Mouse (Mus musculus) kidney, adult 18-20 months (tissue): ENCODE data around the gene 7530416G11Rik.

Experiments used
- DNase-seq: peaks from one replicate; pipeline ENCODE4 v3.0.0; 2021

Gene 7530416G11Rik

DNA sequence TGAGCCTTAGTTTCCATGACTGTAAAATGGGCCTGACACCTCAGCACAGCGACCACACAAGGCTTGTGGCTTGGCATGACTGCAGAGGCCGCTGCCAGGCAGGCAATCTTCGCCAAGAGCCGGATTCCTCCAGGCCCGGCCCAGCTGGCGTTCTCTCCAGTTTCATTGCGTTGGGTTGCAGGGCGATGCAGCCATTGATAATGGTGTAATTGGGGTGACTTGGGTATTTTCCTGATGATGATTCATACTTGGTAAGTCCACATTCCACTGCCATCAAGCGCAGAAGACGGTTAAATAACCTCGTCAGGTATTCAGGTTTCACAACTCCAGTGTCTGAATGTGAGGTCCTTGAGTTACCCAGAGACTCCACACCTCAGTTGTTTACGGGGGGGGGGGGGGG is 23.7 kb downstream of the 7530416G11Rik start:
- DNase-seq, result no peak

DNA sequence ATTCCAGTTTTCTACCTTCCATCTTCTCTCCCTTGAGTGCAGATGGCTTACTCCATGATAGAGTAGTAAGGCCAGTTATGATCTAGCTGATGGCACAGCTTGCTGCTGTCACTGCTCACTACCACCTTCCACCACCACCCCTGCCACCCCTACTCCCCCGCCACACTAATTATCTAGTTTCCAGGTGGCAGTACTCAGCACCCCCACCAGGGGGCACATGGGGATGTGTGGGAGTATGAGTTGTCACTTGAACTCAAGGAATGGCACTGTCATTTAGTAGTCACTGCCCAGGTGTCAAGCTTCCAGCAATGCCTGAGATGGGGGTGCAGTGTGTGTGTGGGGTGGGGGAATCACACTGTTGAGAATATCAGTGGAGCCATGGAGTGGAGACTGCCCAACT is 25.4 kb downstream of the 7530416G11Rik start:
- DNase-seq, result peak; percentile 80

DNA sequence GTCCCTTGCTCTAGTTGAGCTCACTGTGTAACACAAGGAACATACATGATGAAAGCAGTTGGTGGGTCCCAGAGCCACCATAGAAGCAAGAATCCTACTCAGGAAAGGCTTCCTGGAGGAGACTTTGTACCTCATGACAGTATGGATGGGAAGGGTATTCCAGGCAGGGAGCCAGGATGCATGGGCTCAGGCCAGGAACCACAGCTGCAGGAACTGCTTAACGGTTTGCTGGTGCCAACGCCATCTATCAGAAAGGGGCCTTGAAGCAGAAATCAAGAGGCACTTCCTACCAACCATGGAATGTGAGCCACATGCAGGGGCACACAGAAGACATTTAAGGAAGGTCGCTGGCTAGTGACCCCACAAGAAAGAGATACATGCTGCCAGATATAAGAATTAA is 28.3 kb downstream of the 7530416G11Rik start:
- DNase-seq, result no peak

DNA sequence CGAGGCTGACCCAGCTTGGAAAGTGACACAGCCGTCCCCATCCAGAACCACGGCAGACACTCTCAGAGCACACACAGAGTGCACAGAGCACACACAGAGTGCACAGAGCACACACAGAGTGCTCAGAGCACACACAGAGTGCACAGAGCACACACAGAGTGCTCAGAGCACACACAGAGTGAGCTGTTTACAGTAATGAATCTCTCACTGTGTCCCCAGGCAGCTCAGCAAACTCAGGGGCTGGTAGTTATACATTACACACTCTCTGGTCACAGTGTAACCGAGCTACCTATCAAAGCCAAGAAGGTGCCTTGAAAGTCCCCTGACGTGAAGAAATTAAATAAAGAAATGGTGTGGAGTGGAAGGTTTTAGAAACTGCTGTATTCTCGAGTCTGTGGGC is 33.6 kb downstream of the 7530416G11Rik start:
- peak; percentile 55 for DNase-seq

DNA sequence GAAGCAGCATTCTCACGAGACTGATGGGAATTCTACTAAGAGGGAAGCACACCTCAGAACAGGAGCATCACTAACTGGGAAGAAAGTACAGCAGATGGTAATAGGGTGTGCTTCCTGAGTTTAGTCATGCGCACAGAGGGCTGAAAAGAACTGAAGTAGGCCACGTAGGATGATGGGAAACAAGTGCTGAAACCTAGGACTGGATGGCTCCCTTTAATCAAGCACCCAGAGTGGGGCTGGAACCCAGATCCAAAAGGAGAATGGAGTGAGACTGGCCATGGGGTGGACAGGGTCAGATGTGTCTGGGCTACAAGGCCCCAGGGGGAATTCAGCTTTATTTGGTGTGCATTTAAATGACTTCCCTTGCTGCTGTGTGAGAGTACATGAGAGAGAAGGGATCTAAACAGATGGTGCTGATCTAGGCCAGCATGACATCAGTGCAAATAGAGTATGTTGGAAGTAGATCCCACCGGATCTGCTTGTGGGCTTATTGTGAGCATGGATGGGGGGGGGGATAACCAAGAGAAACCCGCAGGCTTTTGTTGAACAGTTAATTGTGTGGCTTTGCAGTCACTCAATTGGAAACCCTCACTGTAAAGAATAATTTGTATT is 36.5 kb downstream of the 7530416G11Rik start:
- no peak for DNase-seq

DNA sequence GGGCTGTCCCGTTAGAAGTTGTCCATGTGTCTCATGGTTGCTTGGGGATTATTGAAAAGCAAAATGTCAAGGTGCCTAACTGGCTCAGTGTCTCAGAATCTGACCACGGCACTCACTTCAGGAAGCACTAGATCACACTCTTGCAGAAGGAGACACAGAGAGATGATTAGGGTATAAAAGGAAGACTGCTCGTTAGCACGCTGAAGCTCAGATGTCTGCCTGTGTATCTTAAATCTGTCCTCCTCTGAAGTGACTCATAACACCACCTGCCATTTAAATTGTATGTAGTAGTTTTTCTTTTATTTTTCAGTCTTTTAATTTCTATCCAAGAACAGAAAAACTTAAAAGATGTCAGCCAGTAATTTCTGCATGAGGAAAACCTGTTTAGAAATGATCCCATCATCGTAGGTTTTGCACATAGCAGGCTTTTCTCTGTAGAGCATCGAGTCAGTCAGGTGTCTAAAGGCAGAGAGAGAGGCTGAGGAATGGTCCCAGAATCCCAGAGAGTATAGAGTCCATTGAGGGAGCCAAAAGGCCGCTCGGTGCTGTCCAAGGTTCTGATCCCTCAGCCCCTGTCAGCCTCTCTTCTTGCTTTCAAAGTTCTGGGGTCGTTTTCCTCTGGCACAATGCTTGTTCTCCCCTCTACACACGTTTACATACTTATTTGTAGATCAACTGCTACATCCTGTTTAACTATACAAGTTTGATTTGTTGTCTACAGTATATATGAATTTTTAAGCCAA is 38.0 kb downstream of the 7530416G11Rik start:
- no peak for DNase-seq

DNA sequence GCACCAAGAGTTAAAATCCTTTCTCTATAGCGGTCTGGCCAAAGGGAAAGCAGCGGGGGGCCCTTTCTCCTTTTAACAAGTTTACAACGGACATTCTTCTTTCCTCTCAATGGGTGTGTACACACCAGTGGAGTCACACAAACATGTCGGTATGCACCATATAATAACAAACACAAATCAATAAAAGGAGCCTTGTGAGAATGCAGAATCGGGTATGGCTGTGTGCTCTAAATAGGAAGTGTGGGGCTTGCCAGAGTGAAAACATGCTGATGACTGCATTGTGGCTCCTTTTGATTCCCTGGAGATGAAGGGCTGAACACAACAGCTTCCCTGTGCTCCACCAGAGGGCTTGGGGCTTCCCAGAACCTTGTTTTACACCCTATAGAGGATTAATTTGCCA is 38.8 kb downstream of the 7530416G11Rik start:
- no peak for DNase-seq

DNA sequence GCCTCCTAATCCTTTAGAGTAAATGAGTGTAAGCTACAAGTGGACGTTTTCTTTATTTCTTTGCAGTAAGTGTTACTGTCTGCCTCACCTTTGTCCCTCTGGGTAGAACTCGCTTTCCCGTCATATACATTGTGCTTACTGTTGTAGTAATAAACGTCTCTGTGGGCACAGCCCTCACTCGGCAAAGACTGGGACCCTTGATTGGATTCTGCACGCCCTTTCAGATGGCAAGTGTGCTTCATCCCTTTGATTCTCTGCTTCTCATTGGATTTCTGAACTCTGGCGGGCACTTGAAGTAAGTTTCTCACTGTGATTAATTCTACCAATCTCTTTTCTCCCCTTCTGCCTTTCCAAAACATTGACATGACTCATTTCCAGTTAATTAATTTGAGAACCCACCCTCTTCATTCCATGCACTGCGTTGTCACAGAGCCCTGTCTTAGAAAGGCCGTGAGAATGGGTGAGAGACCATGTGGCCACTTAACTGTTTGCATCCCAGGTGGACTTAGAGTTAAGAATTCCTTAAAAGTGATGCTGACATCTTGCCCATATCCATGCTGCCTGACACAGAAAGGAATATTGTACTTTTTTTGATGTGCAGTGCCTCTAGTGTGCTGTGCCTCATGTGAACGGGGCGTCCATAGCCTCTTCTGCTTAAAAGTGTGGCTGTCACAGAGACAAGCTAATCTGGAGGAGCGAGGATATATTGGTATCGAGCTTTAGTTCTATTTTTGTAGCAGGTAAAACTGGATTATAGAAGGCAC is 39.8 kb downstream of the 7530416G11Rik start:
- DNase-seq, result no peak

DNA sequence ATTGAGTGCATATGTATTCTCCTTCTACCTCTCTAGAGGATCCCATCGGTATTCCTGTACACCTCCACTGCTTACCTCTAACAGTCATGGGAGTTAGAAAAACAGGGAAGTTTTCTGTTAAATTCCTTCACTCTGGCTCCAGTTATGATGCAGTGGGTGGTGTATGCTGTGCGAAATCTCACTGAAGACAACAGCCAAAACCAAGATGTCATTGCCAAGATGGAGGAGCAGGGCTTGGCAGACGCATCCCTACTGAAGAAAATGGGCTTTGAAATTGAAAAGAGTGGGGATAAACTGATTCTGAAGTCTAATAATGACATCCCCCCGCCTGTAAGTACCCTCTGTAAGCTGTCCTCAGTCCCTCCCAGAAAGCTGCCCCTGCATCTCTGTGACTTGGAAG is 40.9 kb downstream of the 7530416G11Rik start:
- no peak for DNase-seq

DNA sequence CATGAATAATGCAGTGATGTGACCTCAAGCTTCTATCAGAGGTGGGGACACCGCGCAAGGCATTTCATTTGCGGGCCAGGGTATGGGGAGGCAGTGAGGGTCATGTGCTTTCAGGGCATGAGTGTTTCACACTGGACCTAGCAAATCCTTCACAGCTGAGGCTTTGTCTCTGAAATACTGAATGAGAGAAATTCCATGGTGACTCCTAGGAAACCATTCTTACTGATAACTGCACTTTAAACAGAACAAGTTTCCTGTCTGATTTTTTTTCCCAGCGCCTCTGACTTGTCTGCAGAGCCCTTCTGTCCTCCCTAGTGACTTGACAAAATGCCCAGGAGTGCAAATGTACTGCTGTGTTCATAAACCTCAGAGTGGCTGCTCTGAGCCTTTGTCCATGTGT is 41.5 kb downstream of the 7530416G11Rik start:
- DNase-seq, result no peak

DNA sequence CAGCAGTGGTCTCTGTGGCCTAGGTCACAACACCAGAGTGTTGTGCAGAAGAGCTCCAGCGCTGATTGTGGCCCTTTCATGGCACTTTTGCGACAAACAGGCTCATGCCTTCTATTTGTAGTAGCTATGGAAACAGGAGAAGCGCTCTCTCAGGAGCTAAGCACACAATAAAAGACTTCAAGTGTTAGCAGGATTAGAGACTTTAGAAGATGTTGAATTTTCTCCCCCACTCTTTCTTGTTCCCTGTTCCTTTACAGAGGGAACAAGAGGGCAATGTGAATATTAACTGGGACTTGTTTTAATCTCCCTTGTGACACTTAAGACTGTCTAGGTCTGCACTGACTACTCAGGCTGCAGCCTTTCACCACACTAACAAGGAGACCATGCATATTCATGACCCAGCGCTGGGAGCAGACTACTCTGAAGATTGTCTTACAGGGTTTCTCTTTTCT is 44.4 kb downstream of the 7530416G11Rik start:
- DNase-seq, result no peak

DNA sequence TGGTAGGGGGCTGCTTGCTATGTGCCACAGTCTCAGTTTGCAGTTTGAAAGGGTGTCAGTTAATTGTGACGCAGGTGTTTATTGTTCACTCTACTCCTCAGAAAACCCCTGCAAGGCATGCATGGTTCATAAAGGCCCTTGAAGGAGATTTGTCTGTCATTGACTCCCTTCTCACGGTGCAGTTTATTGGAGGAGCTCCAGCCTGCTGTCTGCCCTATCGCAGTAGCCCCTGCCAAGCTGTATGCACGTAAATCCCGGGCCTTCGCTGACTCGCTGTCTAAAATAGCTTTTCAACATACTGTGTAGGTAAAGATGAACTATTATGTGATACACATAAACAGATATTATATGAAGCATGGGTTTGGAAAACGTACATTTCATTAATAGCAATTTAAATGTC is 45.2 kb downstream of the 7530416G11Rik start:
- no peak for DNase-seq

DNA sequence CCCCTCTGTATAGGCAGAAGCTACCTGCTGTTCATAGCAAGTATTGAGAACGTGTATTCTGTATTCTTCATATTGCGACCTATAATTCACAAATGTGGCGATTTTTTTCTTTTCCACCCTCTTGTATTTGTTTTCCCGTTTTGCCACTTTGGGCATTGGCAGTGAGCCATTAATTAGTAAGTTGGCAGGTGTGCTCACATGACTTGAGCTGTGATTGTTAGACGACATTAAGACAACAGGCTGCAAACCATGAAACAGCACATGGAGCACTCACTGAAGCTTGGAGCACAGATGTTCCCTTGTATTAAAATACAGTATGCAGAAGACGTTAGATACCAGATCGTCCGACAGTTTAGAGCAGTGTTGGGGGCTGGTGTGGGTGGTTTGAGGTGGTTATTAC is 46.1 kb downstream of the 7530416G11Rik start:
- DNase-seq, result no peak

DNA sequence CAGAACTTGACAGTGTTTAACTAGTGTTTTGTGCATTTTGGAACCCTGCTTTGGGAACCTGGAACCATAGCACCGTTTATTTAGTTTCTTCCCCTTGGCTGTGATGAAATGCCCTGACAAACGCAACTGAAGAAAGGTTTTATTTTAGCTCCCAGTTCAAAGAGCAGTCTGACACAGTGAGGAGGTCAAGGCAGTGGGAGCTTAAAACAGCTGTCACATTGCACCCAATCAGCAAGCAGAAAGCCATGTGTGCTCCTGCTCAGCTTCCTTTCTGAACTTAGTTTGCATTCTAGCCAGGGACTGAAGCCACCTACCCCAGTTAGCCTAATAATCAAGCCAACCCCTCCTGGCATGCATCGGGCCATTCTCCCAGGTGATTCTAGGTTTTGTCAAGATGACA is 56.4 kb downstream of the 7530416G11Rik start:
- DNase-seq, result no peak
